Mouse (Mus musculus): Measurements from ENCODE around the gene Atp5g2. TPM values are rescaled to one million over a fixed set of nuclear protein-coding genes. Genes with fewer than 3 reads are reported as not detected.

The Atp5g2 gene
- polyA plus RNA-seq, 1 experiment from 2014 or later, result 94.1 TPM

DNA sequence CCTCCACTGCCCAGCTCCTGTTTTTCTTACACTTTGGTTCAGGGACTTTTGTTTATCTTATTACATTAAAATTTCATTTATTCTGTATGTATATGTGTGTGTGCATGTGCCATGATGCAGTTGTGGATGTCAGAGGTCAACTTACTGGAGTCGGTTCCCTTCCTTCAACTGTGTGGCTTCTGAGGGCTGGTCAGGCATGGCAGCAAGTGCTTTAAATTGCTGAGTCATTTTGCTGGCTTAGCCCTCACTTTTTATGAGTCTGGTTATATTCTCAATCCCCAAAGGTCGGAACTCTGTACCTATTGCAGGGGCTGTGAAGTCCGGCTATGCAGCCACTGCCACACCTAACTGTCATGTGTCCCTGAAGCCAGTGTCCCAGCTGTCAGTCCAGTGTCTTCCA, 30.8 kb upstream of the Atp5g2 start:
- DNase-seq (ENCODE audit: low spot score), result no peak

DNA sequence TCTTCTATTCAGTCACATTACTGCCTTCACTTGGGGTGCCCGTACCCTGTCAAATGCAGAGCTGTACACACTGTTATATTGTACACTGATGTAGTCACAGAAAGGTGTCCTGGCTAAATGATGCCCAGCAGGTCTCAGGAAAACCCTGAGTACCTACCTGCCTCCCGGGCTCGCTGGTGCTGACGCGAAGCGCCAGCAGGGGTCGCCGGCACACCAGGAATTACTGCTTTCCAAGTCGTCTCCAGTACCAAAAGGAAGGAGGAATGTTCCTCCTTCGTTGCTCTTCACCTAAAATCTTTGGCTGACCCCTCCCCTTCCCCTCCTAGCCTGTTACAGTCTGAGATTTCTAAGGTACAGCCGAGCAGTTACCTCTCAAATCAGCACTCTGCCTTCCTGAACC, 26.0 kb upstream of the Atp5g2 start:
- Histone ChIP-seq H3K9ac (ENCODE audit: low read depth, low read length) (no peak overlapping the region), H3K27me3 (replicated peaks; ENCODE audit: control insufficient read depth, insufficient read depth, low read length) (peaks cover 63% of the 10 kb centered on the region), H3K36me3 (ENCODE audit: control insufficient read depth, insufficient read depth, low read length) (no peaks in the 10 kb centered on the region), H3K4me3 (ENCODE audit: low read depth, low read length) (no peak overlapping the region), H3K4me2 (ENCODE audit: low read depth, low read length) (no peak overlapping the region), H3K27ac (replicated peaks; ENCODE audit: low read depth, low read length) (no peak overlapping the region), H3K4me1 (ENCODE audit: control insufficient read depth, insufficient read depth, low read length) (0 out of 2 replicates have a peak, but pooled peaks cover 7% of the 10 kb centered on the region), H3K9me3 (ENCODE audit: control insufficient read depth, low read length) (no peaks in the 10 kb centered on the region)
- peak; percentile 45 for DNase-seq (ENCODE audit: low spot score)
- ATAC-seq (ENCODE audit: low read depth), result peak; percentile 66; the same call in 1 of the 2 replicates
- 1% methylated on average over 11 of the region's 11 CpGs for WGBS

More for the DNA sequence above, 30.8 kb upstream of the Atp5g2 start:
- Histone ChIP-seq H3K4me3 (ENCODE audit: low read depth, low read length) (no peak overlapping the region), H3K27me3 (replicated peaks; ENCODE audit: control insufficient read depth, insufficient read depth, low read length) (peaks cover 15% of the 10 kb centered on the region), H3K27ac (replicated peaks; ENCODE audit: low read depth, low read length) (no peak overlapping the region), H3K9me3 (ENCODE audit: control insufficient read depth, low read length) (no peaks in the 10 kb centered on the region), H3K4me2 (ENCODE audit: low read depth, low read length) (no peak overlapping the region), H3K9ac (ENCODE audit: low read depth, low read length) (no peak overlapping the region), H3K36me3 (ENCODE audit: control insufficient read depth, insufficient read depth, low read length) (peaks cover 13% of the 10 kb centered on the region; the same call in 1 of the 2 replicates), H3K4me1 (ENCODE audit: control insufficient read depth, insufficient read depth, low read length) (0 out of 2 replicates have a peak, but pooled peaks cover 6% of the 10 kb centered on the region)
- 83% methylated on average over 3 of the region's 3 CpGs for WGBS
- ATAC-seq (ENCODE audit: low read depth), result no peak

DNA sequence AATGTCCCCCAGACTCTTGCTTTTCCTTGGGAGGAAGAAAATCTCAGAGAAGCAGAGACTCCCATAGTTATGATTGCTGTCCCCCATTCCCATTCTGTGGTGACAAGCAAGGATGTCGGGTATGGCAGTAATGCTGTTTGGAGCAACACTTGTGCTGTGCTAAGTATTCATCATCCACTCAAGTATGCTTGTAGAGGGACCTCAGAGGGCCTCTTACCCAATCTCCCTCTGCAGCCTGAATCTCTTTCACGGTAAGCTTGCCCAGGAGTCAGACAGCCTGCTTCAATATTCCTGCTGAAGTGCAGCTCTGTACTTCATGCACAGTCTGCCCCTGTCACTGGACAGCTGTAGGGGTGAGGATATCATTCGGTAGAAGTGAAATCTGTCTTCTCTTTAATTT, 24.7 kb upstream of the Atp5g2 start:
- Histone ChIP-seq H3K9me3 (ENCODE audit: control insufficient read depth, low read length) (no peaks in the 10 kb centered on the region), H3K27me3 (replicated peaks; ENCODE audit: control insufficient read depth, insufficient read depth, low read length) (peaks cover 75% of the 10 kb centered on the region), H3K36me3 (ENCODE audit: control insufficient read depth, insufficient read depth, low read length) (no peaks in the 10 kb centered on the region), H3K4me1 (ENCODE audit: control insufficient read depth, insufficient read depth, low read length) (0 out of 2 replicates have a peak, but pooled peaks cover 10% of the 10 kb centered on the region), H3K9ac (ENCODE audit: low read depth, low read length) (no peak overlapping the region), H3K4me3 (ENCODE audit: low read depth, low read length) (no peak overlapping the region), H3K27ac (replicated peaks; ENCODE audit: low read depth, low read length) (no peak overlapping the region), H3K4me2 (ENCODE audit: low read depth, low read length) (no peak overlapping the region)
- no peak for DNase-seq (ENCODE audit: low spot score)
- no peak for ATAC-seq (ENCODE audit: low read depth)
- 36% methylated on average over 3 of the region's 3 CpGs for WGBS

DNA sequence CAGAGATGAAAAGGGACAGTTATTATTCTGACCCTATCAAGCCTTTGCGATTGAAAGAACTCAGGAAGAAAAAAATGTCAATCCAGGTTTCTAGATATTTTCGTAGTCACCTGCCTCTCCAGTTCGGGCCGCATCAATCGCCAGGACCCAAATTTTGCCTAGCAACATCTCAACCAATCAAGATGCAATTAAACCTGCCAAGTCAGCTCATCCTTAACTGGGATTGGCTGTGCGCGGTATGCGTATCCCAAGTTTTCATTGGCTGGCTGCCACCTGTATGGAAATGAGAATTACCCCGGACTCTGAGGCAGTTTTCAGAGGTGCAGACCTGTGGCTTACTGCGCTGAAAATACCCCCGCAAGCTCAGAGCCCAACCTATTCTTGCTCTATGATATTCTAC, 21.4 kb upstream of the Atp5g2 start:
- DNase-seq (ENCODE audit: low spot score) (peak; percentile 95), ATAC-seq (ENCODE audit: low read depth) (peak; percentile 82)
- H3K4me2 ChIP-seq (ENCODE audit: low read depth, low read length), result peak overlapping the region; percentile 65
- 0 out of 2 replicates have a peak, but pooled peaks cover 10% of the 10 kb centered on the region for H3K4me1 ChIP-seq (ENCODE audit: control insufficient read depth, insufficient read depth, low read length)
- H3K9ac ChIP-seq (ENCODE audit: low read depth, low read length), result 0 out of 2 replicates have a peak overlapping the region, but pooled peaks have one; percentile 40
- under 1% methylated on average over 11 of the region's 11 CpGs for WGBS
- peaks cover 85% of the 10 kb centered on the region for H3K27me3 ChIP-seq (replicated peaks; ENCODE audit: control insufficient read depth, insufficient read depth, low read length)
- no peaks in the 10 kb centered on the region for H3K9me3 ChIP-seq (ENCODE audit: control insufficient read depth, low read length)
- H3K36me3 ChIP-seq (ENCODE audit: control insufficient read depth, insufficient read depth, low read length), result no peaks in the 10 kb centered on the region
- H3K4me3 ChIP-seq (ENCODE audit: low read depth, low read length), result peak overlapping the region; percentile 41
- H3K27ac ChIP-seq (replicated peaks; ENCODE audit: low read depth, low read length), result no peak overlapping the region

DNA sequence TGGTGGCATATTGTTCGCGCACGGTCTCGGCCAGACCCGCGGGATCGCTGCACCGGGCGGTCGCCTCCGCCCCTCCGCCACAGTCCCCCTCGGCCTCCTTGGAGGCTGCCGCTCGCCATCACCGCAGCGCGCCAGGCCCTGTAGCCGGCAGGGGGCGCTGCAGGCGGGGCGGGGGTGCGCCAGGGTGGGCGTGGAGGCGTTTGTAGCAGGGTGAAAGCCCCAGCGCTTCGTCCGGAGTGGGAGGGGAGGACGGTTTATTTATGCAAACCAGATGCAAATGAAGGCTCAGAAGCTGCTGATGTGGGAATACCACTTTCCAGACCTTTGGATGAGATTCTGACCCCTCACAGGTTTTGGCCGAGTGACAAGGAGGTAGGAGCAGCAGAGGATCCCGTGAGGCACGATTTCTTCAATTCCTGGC, 20.8 kb upstream of the Atp5g2 start:
- under 1% methylated on average over 21 of the region's 32 CpGs for WGBS
- H3K36me3 ChIP-seq (ENCODE audit: control insufficient read depth, insufficient read depth, low read length), result no peaks in the 10 kb centered on the region
- peak overlapping the region; percentile 40 for H3K9ac ChIP-seq (ENCODE audit: low read depth, low read length)
- peak; percentile 62 for DNase-seq (ENCODE audit: low spot score)
- H3K4me3 ChIP-seq (ENCODE audit: low read depth, low read length), result peak overlapping the region; percentile 41
- peak overlapping the region; percentile 65 for H3K4me2 ChIP-seq (ENCODE audit: low read depth, low read length)
- peak; percentile 80 for ATAC-seq (ENCODE audit: low read depth)
- H3K27ac ChIP-seq (replicated peaks; ENCODE audit: low read depth, low read length), result no peak overlapping the region
- no peaks in the 10 kb centered on the region for H3K9me3 ChIP-seq (ENCODE audit: control insufficient read depth, low read length)
- H3K27me3 ChIP-seq (replicated peaks; ENCODE audit: control insufficient read depth, insufficient read depth, low read length), result peaks cover 79% of the 10 kb centered on the region
- 0 out of 2 replicates have a peak, but pooled peaks cover 10% of the 10 kb centered on the region for H3K4me1 ChIP-seq (ENCODE audit: control insufficient read depth, insufficient read depth, low read length)

DNA sequence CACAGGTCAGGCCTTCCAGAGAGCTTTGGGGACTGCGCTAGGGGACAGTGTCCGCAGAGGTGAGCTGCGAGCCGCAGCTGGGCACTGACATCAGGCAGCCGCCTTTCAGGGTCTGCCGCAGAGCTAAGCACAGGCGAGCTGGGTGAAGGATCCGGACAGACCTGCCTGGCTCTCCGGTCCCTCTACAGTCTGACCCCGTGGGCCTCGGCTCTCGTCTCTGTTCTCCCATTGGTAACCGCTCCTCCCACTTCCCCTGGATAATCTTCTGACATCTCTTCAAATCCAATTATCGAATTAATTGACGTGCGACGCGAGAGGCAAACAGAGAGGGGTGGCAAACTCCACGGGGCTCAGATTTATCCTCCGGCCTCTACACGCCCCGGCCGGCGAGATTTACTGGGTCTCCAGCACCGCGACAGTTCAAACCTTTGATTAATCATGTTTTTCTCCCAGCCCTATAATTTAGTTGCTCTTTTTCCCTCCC, 20.2 kb upstream of the Atp5g2 start:
- no peak for ATAC-seq (ENCODE audit: low read depth)

DNA sequence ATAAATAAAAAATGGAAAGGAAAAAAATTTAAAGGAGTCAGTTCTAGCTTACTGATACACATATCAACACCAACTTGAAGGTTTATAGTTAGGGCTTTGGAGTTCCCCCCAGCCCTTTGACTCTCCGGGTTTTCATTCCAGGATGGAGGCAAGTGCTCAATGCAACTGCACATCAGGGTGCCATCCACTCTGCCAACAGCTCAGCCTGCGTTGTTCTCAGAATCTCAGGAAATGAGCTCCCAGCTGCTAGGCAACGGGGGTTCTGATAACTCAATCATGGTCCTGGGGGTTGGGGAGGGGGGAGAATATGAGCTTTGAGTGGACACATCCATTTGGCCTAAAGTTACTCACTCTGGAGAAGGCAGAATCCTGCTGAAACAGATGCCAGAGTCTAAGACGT, 13.6 kb upstream of the Atp5g2 start:
- Histone ChIP-seq H3K27me3 (replicated peaks; ENCODE audit: control insufficient read depth, insufficient read depth, low read length) (peaks cover 23% of the 10 kb centered on the region), H3K9ac (ENCODE audit: low read depth, low read length) (no peak overlapping the region), H3K27ac (replicated peaks; ENCODE audit: low read depth, low read length) (no peak overlapping the region), H3K4me1 (ENCODE audit: control insufficient read depth, insufficient read depth, low read length) (no peaks in the 10 kb centered on the region), H3K9me3 (ENCODE audit: control insufficient read depth, low read length) (no peaks in the 10 kb centered on the region), H3K36me3 (ENCODE audit: control insufficient read depth, insufficient read depth, low read length) (no peaks in the 10 kb centered on the region), H3K4me2 (ENCODE audit: low read depth, low read length) (no peak overlapping the region), H3K4me3 (ENCODE audit: low read depth, low read length) (no peak overlapping the region)
- no peak for ATAC-seq (ENCODE audit: low read depth)
- DNase-seq (ENCODE audit: low spot score), result no peak
- 15% methylated on average over 4 of the region's 4 CpGs for WGBS

More for the DNA sequence above, 20.2 kb upstream of the Atp5g2 start:
- under 1% methylated on average over 24 of the region's 26 CpGs for WGBS
- no peak for DNase-seq (ENCODE audit: low spot score)
- H3K9me3 ChIP-seq (ENCODE audit: control insufficient read depth, low read length), result no peaks in the 10 kb centered on the region
- H3K27me3 ChIP-seq (replicated peaks; ENCODE audit: control insufficient read depth, insufficient read depth, low read length), result peaks cover 73% of the 10 kb centered on the region
- H3K4me3 ChIP-seq (ENCODE audit: low read depth, low read length), result peak overlapping the region; percentile 41
- H3K9ac ChIP-seq (ENCODE audit: low read depth, low read length), result peak overlapping the region; percentile 40; the same call in 1 of the 2 replicates
- H3K4me1 ChIP-seq (ENCODE audit: control insufficient read depth, insufficient read depth, low read length), result 0 out of 2 replicates have a peak, but pooled peaks cover 10% of the 10 kb centered on the region
- no peak overlapping the region for H3K27ac ChIP-seq (replicated peaks; ENCODE audit: low read depth, low read length)
- peak overlapping the region; percentile 65 for H3K4me2 ChIP-seq (ENCODE audit: low read depth, low read length)
- no peaks in the 10 kb centered on the region for H3K36me3 ChIP-seq (ENCODE audit: control insufficient read depth, insufficient read depth, low read length)

DNA sequence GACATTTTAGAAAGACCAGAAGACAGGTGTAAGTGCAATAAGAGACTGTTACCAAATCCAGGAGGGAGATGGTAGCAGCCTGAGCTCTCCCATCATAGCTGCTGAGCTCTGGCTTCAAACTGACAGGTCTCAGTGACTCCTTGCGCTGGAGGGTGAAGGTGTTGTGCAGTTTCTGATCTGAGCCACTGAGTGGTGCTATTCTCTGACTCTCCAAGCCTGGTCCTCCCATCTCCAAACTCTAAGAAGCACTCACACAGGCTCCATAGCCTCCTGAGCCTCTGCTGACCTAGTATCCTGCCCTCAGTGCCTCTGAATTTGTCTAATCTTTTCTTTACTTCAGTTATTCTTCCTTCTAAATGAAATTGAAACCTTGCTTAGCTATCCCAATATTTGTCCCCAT, 11.5 kb upstream of the Atp5g2 start:
- Histone ChIP-seq H3K4me3 (ENCODE audit: low read depth, low read length) (no peak overlapping the region), H3K27me3 (replicated peaks; ENCODE audit: control insufficient read depth, insufficient read depth, low read length) (peaks cover 12% of the 10 kb centered on the region; the same call in 1 of the 2 replicates), H3K4me2 (ENCODE audit: low read depth, low read length) (no peak overlapping the region), H3K27ac (replicated peaks; ENCODE audit: low read depth, low read length) (no peak overlapping the region), H3K36me3 (ENCODE audit: control insufficient read depth, insufficient read depth, low read length) (no peaks in the 10 kb centered on the region), H3K4me1 (ENCODE audit: control insufficient read depth, insufficient read depth, low read length) (no peaks in the 10 kb centered on the region), H3K9ac (ENCODE audit: low read depth, low read length) (no peak overlapping the region), H3K9me3 (ENCODE audit: control insufficient read depth, low read length) (no peaks in the 10 kb centered on the region)
- no peak for DNase-seq (ENCODE audit: low spot score)
- WGBS, result 22% methylated on average over 1 of the region's 1 CpGs
- ATAC-seq (ENCODE audit: low read depth), result no peak

DNA sequence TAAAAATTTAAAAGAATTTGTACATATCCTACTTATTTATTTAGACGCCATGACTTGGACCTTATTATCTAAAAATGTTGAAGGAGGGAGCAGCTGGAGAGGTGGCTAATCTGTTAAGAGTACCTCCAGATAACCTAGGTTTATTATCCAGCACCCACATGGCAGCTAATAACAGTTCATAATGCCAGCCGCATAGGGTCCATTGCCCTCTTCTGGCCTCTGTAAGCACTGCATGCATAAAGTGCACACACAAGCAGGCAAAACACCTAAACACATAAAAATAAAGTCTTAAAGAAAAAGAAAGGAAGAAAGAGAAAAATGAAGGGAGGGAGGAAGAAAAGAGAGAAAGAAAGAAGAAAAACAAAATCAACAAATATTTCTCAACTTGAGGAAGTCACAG, 4.2 kb upstream of the Atp5g2 start:
- Histone ChIP-seq H3K9ac (ENCODE audit: low read depth, low read length) (no peak overlapping the region), H3K9me3 (ENCODE audit: control insufficient read depth, low read length) (no peaks in the 10 kb centered on the region), H3K4me1 (ENCODE audit: control insufficient read depth, insufficient read depth, low read length) (peaks cover 13% of the 10 kb centered on the region), H3K4me2 (ENCODE audit: low read depth, low read length) (no peak overlapping the region), H3K36me3 (ENCODE audit: control insufficient read depth, insufficient read depth, low read length) (no peaks in the 10 kb centered on the region), H3K27ac (replicated peaks; ENCODE audit: low read depth, low read length) (no peak overlapping the region), H3K27me3 (replicated peaks; ENCODE audit: control insufficient read depth, insufficient read depth, low read length) (no peaks in the 10 kb centered on the region), H3K4me3 (ENCODE audit: low read depth, low read length) (no peak overlapping the region)
- 86% methylated on average over 2 of the region's 2 CpGs for WGBS
- DNase-seq (ENCODE audit: low spot score) (no peak), ATAC-seq (ENCODE audit: low read depth) (no peak)
